14 mouse cellular contexts compared by ENCODE assay signal in genomic region chr8:4368470-4368869, GRCm38 (mm10).
"Had no signal": no experiment of that assay in that cellular context is flagged by ENCODE, and none has a peak within 500 bp of the region (broad histone marks: within the 10 kb centered on the region; RNA-seq: fewer than 3 reads in every experiment).

No protein-coding gene starts in this region.

- H3K4me3 ChIP-seq: midbrain, embryonic 10.5 days; midbrain, embryonic 12.5 days; myocyte; neural tube, embryonic 13.5 days; neural tube, embryonic 15.5 days had no signal

- H3K36me3 ChIP-seq: midbrain, embryonic 10.5 days; midbrain, embryonic 12.5 days; neural tube, embryonic 13.5 days; neural tube, embryonic 15.5 days had no signal

- ATAC-seq: midbrain, embryonic 16.5 days had no signal

- H3K4me1 ChIP-seq: midbrain, embryonic 10.5 days; midbrain, embryonic 12.5 days; neural tube, embryonic 13.5 days; neural tube, embryonic 15.5 days had no signal

- H3K9ac ChIP-seq: lung, embryonic 14.5 days; midbrain, embryonic 12.5 days; neural tube, embryonic 13.5 days; neural tube, embryonic 15.5 days had no signal

- H3K27me3 ChIP-seq: midbrain, embryonic 12.5 days; neural tube, embryonic 13.5 days; neural tube, embryonic 15.5 days had no signal

- H3K4me2 ChIP-seq: lung, embryonic 14.5 days; midbrain, embryonic 12.5 days; neural tube, embryonic 13.5 days; neural tube, embryonic 15.5 days had no signal

- H3K9me3 ChIP-seq: midbrain, embryonic 12.5 days; neural tube, embryonic 13.5 days; neural tube, embryonic 15.5 days had no signal

- H3K27ac ChIP-seq: midbrain, embryonic 10.5 days; midbrain, embryonic 12.5 days; neural tube, embryonic 13.5 days; neural tube, embryonic 15.5 days had no signal

- DNase-seq: lung, adult 18-20 months; lung, embryonic 14.5 days; lung, postnatal 10 days; lung, postnatal 4 days; retina, postnatal 1 day; thymus, adult 18-20 months; thymus, postnatal 14 days; thymus, postnatal 36 days had no signal
